Mouse (Mus musculus) heart, embryonic 14.5 days (tissue): Measurements from ENCODE around the gene Dvl3. TPM values are rescaled to one million over a fixed set of nuclear protein-coding genes. Genes with fewer than 3 reads are reported as not detected.
A peak's percentile ranks its signal among the peaks of the same experiment; 100 is the strongest.

Source experiments
- ATAC-seq: fragments of 200-750 bp; cut with Nextera tagmentation; 2 replicates; pipeline ENCODE4 v1.8.0; 2017; ENCODE audit warnings: low read depth, moderate TSS enrichment; ENCODE audit not compliant: insufficient number of reproducible peaks, insufficient read depth, low FRiP score
- H3K27ac ChIP-seq, 2 experiments: fragments of 200-500 bp in 1 of 2; fragments of 300-500 bp in 1 of 2; sonication (generic) in 1 of 2; replicated peaks in 1 of 2; 2 replicates each; pipeline ENCODE4 v1.5.1; 2012 to 2014; ENCODE audit warnings: low read depth in 2 of 2, low read length in 2 of 2, control low read depth in 1 of 2, mild to moderate bottlenecking in 1 of 2, mixed read lengths in 1 of 2; ENCODE audit not compliant: control insufficient read depth in 1 of 2, insufficient read depth in 1 of 2
- H3K27me3 ChIP-seq: fragments of 300-500 bp; sonication (generic); 2 replicates; pipeline ENCODE4 v1.6.1; 2014; ENCODE audit warnings: mild to moderate bottlenecking, low read length, control low read depth; ENCODE audit not compliant: control insufficient read depth, insufficient read depth
- H3K36me3 ChIP-seq: fragments of 300-500 bp; sonication (generic); 2 replicates; pipeline ENCODE4 v1.6.1; 2014; ENCODE audit warnings: mild to moderate bottlenecking, control low read depth, low read length, mixed read lengths; ENCODE audit not compliant: control insufficient read depth, insufficient read depth
- H3K4me1 ChIP-seq, 2 experiments: fragments of 200-500 bp in 1 of 2; fragments of 300-500 bp in 1 of 2; sonication (generic) in 1 of 2; 2 replicates each; pipeline ENCODE4 v1.6.1; 2012 to 2014; ENCODE audit warnings: low read length in 2 of 2, control low read depth in 1 of 2, mixed read lengths in 1 of 2; ENCODE audit not compliant: control insufficient read depth in 2 of 2, insufficient read depth in 2 of 2
- H3K4me2 ChIP-seq: fragments of 300-500 bp; sonication (generic); 2 replicates; pipeline ENCODE4 v1.6.1; 2014; ENCODE audit warnings: mild to moderate bottlenecking, low read length
- H3K4me3 ChIP-seq, 2 experiments: fragments of 200-500 bp in 1 of 2; fragments of 300-500 bp in 1 of 2; sonication (generic) in 1 of 2; 2 replicates each; pipeline ENCODE4 v1.5.1; 2012 to 2014; ENCODE audit warnings: low read length in 2 of 2, mild to moderate bottlenecking in 2 of 2, control low read depth in 1 of 2, low read depth in 1 of 2, moderate library complexity in 1 of 2; ENCODE audit not compliant: control insufficient read depth in 1 of 2, insufficient read depth in 1 of 2
- H3K9ac ChIP-seq: fragments of 300-500 bp; sonication (generic); 2 replicates; pipeline ENCODE4 v1.6.1; 2014; ENCODE audit warnings: mild to moderate bottlenecking, low read length
- H3K9me3 ChIP-seq: fragments of 300-500 bp; sonication (generic); 2 replicates; pipeline ENCODE4 v1.6.1; 2016; ENCODE audit warnings: low read length, control low read depth; ENCODE audit not compliant: control insufficient read depth
- WGBS: fragments of 180-500 bp; shearing (Covaris S2); extraction: QIAGEN DNeasy Blood & Tissue Kit; methylation state at CpG from one replicate; pipeline ENCODE4 v1.1.7; 2014; 5-methylcytosine and 5-hydroxymethylcytosine counted together
- polyA plus RNA-seq: library from polyadenylated mRNA; unstranded; fragments of >200 nt; fragmentation: Nextera tagmentation; extraction: Ambion mirVana; gene quantifications from 2 replicates; pipeline ENCODE4 v1.2.1, GENCODE M21; 2014

Gene Dvl3
- polyA plus RNA-seq, 1 experiment from 2014 or later: 21.0 TPM

- Histone ChIP-seq H3K9me3 (no peaks in the 10 kb centered on the region), H3K36me3 (peaks cover 60% of the 10 kb centered on the region), H3K4me1 (peaks cover 10 to 26% of the 10 kb centered on the region in 2 experiments), H3K27me3 (no peaks in the 10 kb centered on the region), H3K4me3 (peak overlapping the region; percentile 84 to 85), H3K9ac (peak overlapping the region; percentile 97), H3K4me2 (peak overlapping the region; percentile 69), H3K27ac (peak overlapping the region; percentile 83 to 88; a peak in 1 of 4 replicates)
- 26% methylated on average over 9 of the region's 9 CpGs for WGBS
- no peak for ATAC-seq
Measured at GRCm38 (mm10) chr16:20536081-20536665, 19.4 kb downstream of the Dvl3 start.

- no peaks in the 10 kb centered on the region for H3K9me3 ChIP-seq
- peak overlapping the region; percentile 69 for H3K4me2 ChIP-seq
- peak overlapping the region; percentile 22 to 84 for H3K4me3 ChIP-seq
- peak overlapping the region in 1 of 2 experiments; percentile 34; a peak in 2 of 4 replicates for H3K27ac ChIP-seq
- peaks cover 60% of the 10 kb centered on the region for H3K36me3 ChIP-seq
- H3K9ac ChIP-seq: peak overlapping the region; percentile 97
- WGBS: 21% methylated on average over 5 of the region's 5 CpGs
- no peaks in the 10 kb centered on the region for H3K27me3 ChIP-seq
- peaks cover 10 to 26% of the 10 kb centered on the region in 2 experiments for H3K4me1 ChIP-seq
- ATAC-seq: no peak
Measured at GRCm38 (mm10) chr16:20537071-20537471, 20.3 kb downstream of the Dvl3 start.

GRCm38 (mm10) chr16:20537601-20538320 is 21.0 kb downstream of the Dvl3 start:
- H3K36me3 ChIP-seq: peaks cover 60% of the 10 kb centered on the region

GRCm38 (mm10) chr16:20539649-20540048 is 22.9 kb downstream of the Dvl3 start:
- Histone ChIP-seq H3K9ac (no peak overlapping the region), H3K4me2 (no peak overlapping the region), H3K27ac (no peak overlapping the region), H3K4me3 (no peak overlapping the region), H3K4me1 (peaks cover 10 to 26% of the 10 kb centered on the region in 2 experiments), H3K36me3 (peaks cover 65% of the 10 kb centered on the region), H3K9me3 (no peaks in the 10 kb centered on the region), H3K27me3 (no peaks in the 10 kb centered on the region)
- WGBS: 70% methylated on average over 3 of the region's 3 CpGs
- no peak for ATAC-seq

More at GRCm38 (mm10) chr16:20537601-20538320, 21.0 kb downstream of the Dvl3 start:
- Histone ChIP-seq H3K9ac (peak overlapping the region; percentile 97), H3K27ac (no peak overlapping the region), H3K27me3 (no peaks in the 10 kb centered on the region), H3K4me3 (peak overlapping the region in 1 of 2 experiments; percentile 84; a peak in 2 of 4 replicates), H3K9me3 (no peaks in the 10 kb centered on the region), H3K4me2 (peak overlapping the region; percentile 69), H3K4me1 (peaks cover 10 to 26% of the 10 kb centered on the region in 2 experiments)
- 24% methylated on average over 6 of the region's 6 CpGs for WGBS
- ATAC-seq: no peak

- Histone ChIP-seq H3K36me3 (peaks cover 73% of the 10 kb centered on the region), H3K4me3 (no peak overlapping the region), H3K27ac (no peak overlapping the region), H3K9me3 (no peaks in the 10 kb centered on the region), H3K4me1 (peaks cover 10 to 26% of the 10 kb centered on the region in 2 experiments), H3K9ac (no peak overlapping the region), H3K27me3 (no peaks in the 10 kb centered on the region), H3K4me2 (no peak overlapping the region)
- no peak for ATAC-seq
- 78% methylated on average over 4 of the region's 4 CpGs for WGBS
Measured at GRCm38 (mm10) chr16:20540438-20540837, 23.7 kb downstream of the Dvl3 start.

- Histone ChIP-seq H3K4me3 (no peak overlapping the region), H3K36me3 (peaks cover 60% of the 10 kb centered on the region), H3K27ac (no peak overlapping the region), H3K9me3 (no peaks in the 10 kb centered on the region), H3K4me2 (no peak overlapping the region), H3K9ac (no peak overlapping the region), H3K4me1 (peaks cover 2 to 14% of the 10 kb centered on the region in 2 experiments; a peak in 3 of 4 replicates), H3K27me3 (no peaks in the 10 kb centered on the region)
- WGBS: 90% methylated on average over 10 of the region's 10 CpGs
- no peak for ATAC-seq
Measured at GRCm38 (mm10) chr16:20545696-20546095, 28.9 kb downstream of the Dvl3 start.

- Histone ChIP-seq H3K4me1 (peaks cover 2 to 14% of the 10 kb centered on the region in 2 experiments; a peak in 3 of 4 replicates), H3K36me3 (peaks cover 60% of the 10 kb centered on the region), H3K4me2 (peak overlapping the region; percentile 77), H3K4me3 (peak overlapping the region; percentile 74 to 77; a peak in 3 of 4 replicates), H3K9ac (peak overlapping the region; percentile 82), H3K9me3 (no peaks in the 10 kb centered on the region), H3K27me3 (no peaks in the 10 kb centered on the region), H3K27ac (peak overlapping the region in 1 of 2 experiments; percentile 73; a peak in 2 of 4 replicates)
- 50% methylated on average over 5 of the region's 5 CpGs for WGBS
- ATAC-seq: no peak
Measured at GRCm38 (mm10) chr16:20547423-20547822, 30.6 kb downstream of the Dvl3 start.
